Mouse (Mus musculus) cortical plate, adult 2 months (tissue): ENCODE results near the gene Usp20.

ENCODE experiments used
- CTCF ChIP-seq: fragments of 200-500 bp; IDR thresholded peaks from 2 replicates; pipeline ENCODE4 v1.5.1; 2011; ENCODE audit warnings: mild to moderate bottlenecking, control low read depth, low read length; ENCODE audit not compliant: insufficient read depth; ENCODE audit errors: extremely low read depth
- POLR2A ChIP-seq: fragments of 200-500 bp; IDR thresholded peaks from 2 replicates; pipeline ENCODE4 v1.6.1; 2011; ENCODE audit warnings: mild to moderate bottlenecking, low read length, control low read depth; ENCODE audit not compliant: insufficient read depth; ENCODE audit errors: extremely low read depth

DNA sequence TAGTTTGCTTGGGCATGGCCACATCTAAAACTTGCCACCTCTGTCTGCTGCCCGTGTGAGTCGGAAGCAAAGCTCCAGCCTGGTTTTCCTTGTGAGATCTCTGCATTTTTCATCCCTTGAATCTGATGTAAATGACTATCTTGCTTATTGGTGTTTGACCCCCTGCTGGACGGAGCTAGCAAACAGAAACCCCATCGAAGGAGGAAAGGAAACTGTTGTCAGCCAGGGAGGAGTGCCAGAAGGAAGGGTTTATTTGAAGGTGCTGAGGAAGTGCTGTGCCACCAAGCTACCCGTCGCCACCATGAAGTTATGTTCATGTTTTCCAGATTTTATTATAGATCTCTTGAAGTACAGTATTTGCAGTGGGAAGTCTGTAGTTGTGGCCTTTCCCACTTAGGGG lies 27.3 kb upstream of the Usp20 start:
- TF ChIP-seq POLR2A (no peak), CTCF (no peak)
